Mouse (Mus musculus): ENCODE measurements at regions not wholly inside any gene's neighbourhood (a gene's known extent, or its start where the extent isn't known, plus 50 kb on each side); places are given as distances from the start of the nearest gene placed in this dataset.

GRCm38 (mm10) chr2:21035884-21036648 is 67.4 kb upstream of the Arhgap21 start:
- Histone ChIP-seq H3K36me3 (replicated peaks; ENCODE audit: insufficient read depth, low read length) (no peaks in the 10 kb centered on the region), H3K4me1 (ENCODE audit: insufficient read depth) (peaks cover 4% of the 10 kb centered on the region), H3K27ac (ENCODE audit: low read depth) (no peak overlapping the region), H3K4me2 (ENCODE audit: low read depth, low read length) (no peak overlapping the region), H3K9ac (replicated peaks) (no peak overlapping the region), H3K4me3 (ENCODE audit: low read depth, low read length) (no peak overlapping the region), H3K27me3 (ENCODE audit: insufficient read depth, low read length) (no peaks in the 10 kb centered on the region), H3K9me3 (ENCODE audit: low read length) (no peaks in the 10 kb centered on the region)
- 71% methylated on average over 5 of the region's 5 CpGs for WGBS (ENCODE audit: insufficient replicate concordance)
- DNase-seq (no peak), ATAC-seq (no peak)
- no peak for TF ChIP-seq EP300 (IDR thresholded peaks at IDR 0.05; ENCODE audit: low read depth)

DNA sequence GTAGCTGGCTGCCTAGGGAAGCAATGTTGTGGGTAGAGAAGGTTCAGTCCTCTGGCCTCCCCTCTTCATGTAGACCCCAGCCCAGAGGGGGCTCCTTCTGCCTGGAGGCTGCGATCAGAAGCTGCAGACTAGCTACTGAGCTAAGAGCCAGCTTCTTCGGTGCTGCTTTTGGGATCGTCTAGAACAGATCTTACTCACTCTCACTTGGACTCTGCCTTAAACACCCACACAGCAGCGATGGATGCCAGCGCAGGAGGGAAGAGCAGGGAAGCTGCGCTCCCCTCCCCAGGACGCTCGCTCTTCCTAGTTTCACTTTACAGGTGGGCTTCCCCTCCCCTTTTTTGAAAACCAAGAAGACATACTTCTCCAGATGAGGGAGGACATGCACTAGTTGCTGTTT is 66.0 kb upstream of the Arhgap21 start:
- WGBS (ENCODE audit: insufficient replicate concordance) = 40% methylated on average over 8 of the region's 8 CpGs
- no peak for ATAC-seq
- Histone ChIP-seq H3K36me3 (replicated peaks; ENCODE audit: insufficient read depth, low read length) (no peaks in the 10 kb centered on the region), H3K9ac (replicated peaks) (no peak overlapping the region), H3K4me2 (ENCODE audit: low read depth, low read length) (peak overlapping the region; percentile 51), H3K27ac (ENCODE audit: low read depth) (no peak overlapping the region), H3K4me3 (ENCODE audit: low read depth, low read length) (no peak overlapping the region), H3K9me3 (ENCODE audit: low read length) (no peaks in the 10 kb centered on the region), H3K4me1 (ENCODE audit: insufficient read depth) (peaks cover 4% of the 10 kb centered on the region), H3K27me3 (ENCODE audit: insufficient read depth, low read length) (no peaks in the 10 kb centered on the region)
- TF ChIP-seq EP300 (IDR thresholded peaks at IDR 0.05; ENCODE audit: low read depth) (no peak), CTCF (IDR thresholded peaks at IDR 0.05; ENCODE audit: low read depth) (no peak)
- DNase-seq = no peak

DNA sequence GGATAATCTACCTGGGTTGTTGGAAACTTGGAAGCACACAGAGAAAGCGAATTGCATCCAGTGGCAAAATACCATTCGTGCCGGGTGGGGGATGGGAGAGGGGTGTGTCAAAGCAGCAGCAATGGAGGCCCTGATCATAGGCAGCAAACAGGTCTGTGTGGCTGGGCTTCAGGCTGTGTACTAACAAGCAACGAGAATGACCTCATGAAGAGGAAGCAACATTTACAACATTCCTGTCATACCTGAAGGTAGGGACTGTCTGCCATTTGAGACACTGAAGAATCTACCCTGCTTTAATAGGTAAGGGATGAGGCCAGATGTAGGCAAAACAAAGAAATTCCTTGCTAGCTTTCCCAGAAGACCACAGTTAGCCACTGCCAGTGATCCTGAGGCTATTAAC is 62.0 kb upstream of the Arhgap21 start:
- ATAC-seq (no peak), DNase-seq (no peak)
- no peaks in the 10 kb centered on the region for H3K27me3 ChIP-seq (ENCODE audit: insufficient read depth, low read length)
- H3K4me3 ChIP-seq (ENCODE audit: low read depth, low read length) = no peak overlapping the region
- H3K4me1 ChIP-seq (ENCODE audit: insufficient read depth) = peaks cover 4% of the 10 kb centered on the region
- no peak overlapping the region for H3K4me2 ChIP-seq (ENCODE audit: low read depth, low read length)
- no peaks in the 10 kb centered on the region for H3K9me3 ChIP-seq (ENCODE audit: low read length)
- no peak overlapping the region for H3K27ac ChIP-seq (ENCODE audit: low read depth)
- TF ChIP-seq CTCF (IDR thresholded peaks at IDR 0.05; ENCODE audit: low read depth) = no peak
- TF ChIP-seq EP300 (IDR thresholded peaks at IDR 0.05; ENCODE audit: low read depth) = no peak
- WGBS (ENCODE audit: insufficient replicate concordance) = 65% methylated on average over 4 of the region's 4 CpGs
- H3K9ac ChIP-seq (replicated peaks) = no peak overlapping the region
- H3K36me3 ChIP-seq (replicated peaks; ENCODE audit: insufficient read depth, low read length) = no peaks in the 10 kb centered on the region

GRCm38 (mm10) chr2:21029391-21030010 is 60.8 kb upstream of the Arhgap21 start:
- ATAC-seq = no peak
- WGBS (ENCODE audit: insufficient replicate concordance) = 61% methylated on average over 5 of the region's 5 CpGs
- Histone ChIP-seq H3K4me2 (ENCODE audit: low read depth, low read length) (no peak overlapping the region), H3K36me3 (replicated peaks; ENCODE audit: insufficient read depth, low read length) (no peaks in the 10 kb centered on the region), H3K4me1 (ENCODE audit: insufficient read depth) (peaks cover 1% of the 10 kb centered on the region), H3K27me3 (ENCODE audit: insufficient read depth, low read length) (no peaks in the 10 kb centered on the region), H3K9ac (replicated peaks) (no peak overlapping the region), H3K4me3 (ENCODE audit: low read depth, low read length) (no peak overlapping the region), H3K27ac (ENCODE audit: low read depth) (no peak overlapping the region), H3K9me3 (ENCODE audit: low read length) (no peaks in the 10 kb centered on the region)
- TF ChIP-seq CTCF (IDR thresholded peaks at IDR 0.05; ENCODE audit: low read depth) (no peak), EP300 (IDR thresholded peaks at IDR 0.05; ENCODE audit: low read depth) (no peak)
- DNase-seq = no peak

DNA sequence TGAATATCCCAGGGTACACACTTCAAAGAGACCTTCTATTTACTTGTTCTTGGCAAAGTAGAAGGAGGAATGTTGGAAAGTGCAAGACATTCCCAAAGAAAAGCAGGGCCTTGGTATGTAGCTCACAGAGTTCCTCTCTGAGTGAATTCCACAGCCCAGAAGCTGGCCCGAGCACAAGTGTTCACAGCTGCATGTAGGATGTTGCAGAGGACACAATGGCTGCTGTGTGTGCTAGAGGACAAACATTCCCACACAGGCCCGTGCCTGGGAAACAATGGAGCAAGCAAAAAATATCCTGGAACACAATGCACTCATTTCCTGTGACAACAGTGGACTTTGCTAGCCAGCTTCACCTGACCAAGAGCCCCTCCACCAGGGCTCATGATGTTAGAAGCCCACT is 59.9 kb upstream of the Arhgap21 start:
- H3K36me3 ChIP-seq (replicated peaks; ENCODE audit: insufficient read depth, low read length) = no peaks in the 10 kb centered on the region
- no peak overlapping the region for H3K9ac ChIP-seq (replicated peaks)
- TF ChIP-seq EP300 (IDR thresholded peaks at IDR 0.05; ENCODE audit: low read depth) (no peak), CTCF (IDR thresholded peaks at IDR 0.05; ENCODE audit: low read depth) (no peak)
- DNase-seq = no peak
- no peak for ATAC-seq
- no peak overlapping the region for H3K27ac ChIP-seq (ENCODE audit: low read depth)
- no peaks in the 10 kb centered on the region for H3K4me1 ChIP-seq (ENCODE audit: insufficient read depth)
- no peak overlapping the region for H3K4me3 ChIP-seq (ENCODE audit: low read depth, low read length)
- H3K9me3 ChIP-seq (ENCODE audit: low read length) = no peaks in the 10 kb centered on the region
- 31% methylated on average over 2 of the region's 2 CpGs for WGBS (ENCODE audit: insufficient replicate concordance)
- H3K4me2 ChIP-seq (ENCODE audit: low read depth, low read length) = no peak overlapping the region
- no peaks in the 10 kb centered on the region for H3K27me3 ChIP-seq (ENCODE audit: insufficient read depth, low read length)

- Histone ChIP-seq H3K4me1 (ENCODE audit: insufficient read depth) (no peaks in the 10 kb centered on the region), H3K4me3 (ENCODE audit: low read depth, low read length) (no peak overlapping the region), H3K36me3 (replicated peaks; ENCODE audit: insufficient read depth, low read length) (no peaks in the 10 kb centered on the region), H3K9ac (replicated peaks) (no peak overlapping the region), H3K9me3 (ENCODE audit: low read length) (no peaks in the 10 kb centered on the region), H3K27ac (ENCODE audit: low read depth) (no peak overlapping the region), H3K4me2 (ENCODE audit: low read depth, low read length) (no peak overlapping the region), H3K27me3 (ENCODE audit: insufficient read depth, low read length) (no peaks in the 10 kb centered on the region)
- DNase-seq (no peak), ATAC-seq (no peak)
- TF ChIP-seq EP300 (IDR thresholded peaks at IDR 0.05; ENCODE audit: low read depth) = peak; percentile 29; the same call in 1 of the 2 replicates
- TF ChIP-seq CTCF (IDR thresholded peaks at IDR 0.05; ENCODE audit: low read depth) = no peak
- WGBS (ENCODE audit: insufficient replicate concordance) = 43% methylated on average over 1 of the region's 1 CpGs
Observed at GRCm38 (mm10) chr2:21018535-21018934, 49.9 kb upstream of the Arhgap21 start.

Data from liver, postnatal 0 days (tissue).